Mouse (Mus musculus): ENCODE results near the gene Fam198b. TPM values are rescaled to one million over a fixed set of nuclear protein-coding genes. Genes with fewer than 3 reads are reported as not detected.
"Not testable (repeated sequence)": the region's sequence is repeated elsewhere in the genome, so short reads cannot be mapped to it uniquely, and the experiment has no call there.

The Fam198b gene
- polyA plus RNA-seq, 1 experiment from 2014 or later, result 1.1 TPM

DNA sequence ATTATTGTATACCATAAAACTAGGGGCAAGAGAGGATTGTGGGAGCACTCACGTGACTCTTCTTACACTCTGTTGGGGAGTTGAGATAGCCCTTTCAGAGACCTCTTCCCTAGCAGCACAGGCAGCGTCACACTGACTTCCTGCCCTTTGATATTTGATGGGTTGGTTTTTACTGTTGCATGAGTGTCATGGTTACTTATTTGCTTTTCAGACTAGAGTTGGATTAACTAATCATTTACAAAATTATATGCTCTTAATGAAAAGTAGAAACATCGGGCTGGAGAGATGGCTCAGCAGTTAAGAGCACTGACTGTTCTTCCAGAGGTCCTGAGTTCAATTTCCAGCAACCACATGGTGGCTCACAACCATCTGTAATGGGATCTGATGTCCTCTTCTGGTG lies 85.2 kb downstream of the Fam198b start:
- not testable (repeated sequence) for H3K9me3 ChIP-seq (ENCODE audit: control insufficient read depth, low read length); H3K36me3 ChIP-seq (ENCODE audit: control insufficient read depth, insufficient read depth, low read length); H3K4me1 ChIP-seq (replicated peaks; ENCODE audit: control insufficient read depth, insufficient read depth, low read length); H3K4me2 ChIP-seq (ENCODE audit: low read depth, low read length, severe bottlenecking); H3K27ac ChIP-seq (ENCODE audit: low read depth, low read length); ATAC-seq (replicated peaks; ENCODE audit: low FRiP score); H3K4me3 ChIP-seq (ENCODE audit: low read depth, low read length); DNase-seq (ENCODE audit: low spot score); H3K27me3 ChIP-seq (ENCODE audit: control insufficient read depth, insufficient read depth, low read length); H3K9ac ChIP-seq (ENCODE audit: low read length)
- 91% methylated on average over 3 of the region's 3 CpGs for WGBS

DNA sequence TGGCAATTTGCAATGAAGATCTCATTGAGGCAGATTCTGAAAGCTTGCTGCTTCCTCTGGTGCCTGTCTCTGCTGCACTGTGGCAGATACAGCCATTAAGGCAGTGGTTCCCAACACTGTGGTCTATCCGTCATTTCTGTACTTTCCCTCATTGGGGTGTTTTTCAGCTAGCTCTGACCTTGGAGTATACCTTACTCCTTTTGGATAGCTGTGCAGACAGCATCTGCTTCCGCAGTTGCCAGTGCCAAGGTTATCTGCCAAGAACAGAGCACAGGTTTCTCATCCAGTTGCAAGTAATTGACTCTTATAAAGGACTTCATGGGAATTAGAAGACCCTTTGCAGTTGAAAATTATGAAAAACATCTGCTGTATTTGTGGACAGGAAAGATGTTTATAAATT lies 85.7 kb downstream of the Fam198b start:
- H3K4me3 ChIP-seq (ENCODE audit: low read depth, low read length), result no peak overlapping the region
- DNase-seq (ENCODE audit: low spot score), result no peak
- H3K4me1 ChIP-seq (replicated peaks; ENCODE audit: control insufficient read depth, insufficient read depth, low read length), result no peaks in the 10 kb centered on the region
- no peak overlapping the region for H3K27ac ChIP-seq (ENCODE audit: low read depth, low read length)
- H3K9ac ChIP-seq (ENCODE audit: low read length), result no peak overlapping the region
- no peaks in the 10 kb centered on the region for H3K27me3 ChIP-seq (ENCODE audit: control insufficient read depth, insufficient read depth, low read length)
- no peaks in the 10 kb centered on the region for H3K9me3 ChIP-seq (ENCODE audit: control insufficient read depth, low read length)
- no peak for ATAC-seq (replicated peaks; ENCODE audit: low FRiP score)
- no peaks in the 10 kb centered on the region for H3K36me3 ChIP-seq (ENCODE audit: control insufficient read depth, insufficient read depth, low read length)
- no peak overlapping the region for H3K4me2 ChIP-seq (ENCODE audit: low read depth, low read length, severe bottlenecking)
- 89% methylated on average over 2 of the region's 2 CpGs for WGBS

DNA sequence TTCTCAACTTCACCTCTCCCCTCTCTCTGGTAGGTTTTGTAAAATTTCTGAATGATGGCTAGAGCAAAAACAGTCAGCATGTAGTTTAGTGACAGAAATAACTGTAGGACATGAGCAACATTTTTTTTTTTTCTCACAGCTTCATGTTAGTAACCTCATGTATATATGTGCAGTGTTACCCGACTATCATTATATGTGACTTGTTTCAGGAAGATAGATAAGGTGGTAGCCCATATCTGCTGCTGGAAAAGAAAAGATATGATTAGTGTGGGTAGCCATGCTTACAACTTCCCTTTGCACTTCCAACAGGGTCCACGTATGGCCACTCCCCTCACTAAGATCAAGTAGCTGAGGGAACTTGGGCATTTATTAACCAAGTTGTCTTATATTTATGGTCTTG lies 86.2 kb downstream of the Fam198b start:
- no peak overlapping the region for H3K4me3 ChIP-seq (ENCODE audit: low read depth, low read length)
- no peak for ATAC-seq (replicated peaks; ENCODE audit: low FRiP score)
- no peaks in the 10 kb centered on the region for H3K27me3 ChIP-seq (ENCODE audit: control insufficient read depth, insufficient read depth, low read length)
- no peak overlapping the region for H3K27ac ChIP-seq (ENCODE audit: low read depth, low read length)
- H3K4me2 ChIP-seq (ENCODE audit: low read depth, low read length, severe bottlenecking), result no peak overlapping the region
- H3K4me1 ChIP-seq (replicated peaks; ENCODE audit: control insufficient read depth, insufficient read depth, low read length), result no peaks in the 10 kb centered on the region
- DNase-seq (ENCODE audit: low spot score), result no peak
- H3K9ac ChIP-seq (ENCODE audit: low read length), result no peak overlapping the region
- 88% methylated on average over 2 of the region's 2 CpGs for WGBS
- no peaks in the 10 kb centered on the region for H3K9me3 ChIP-seq (ENCODE audit: control insufficient read depth, low read length)
- no peaks in the 10 kb centered on the region for H3K36me3 ChIP-seq (ENCODE audit: control insufficient read depth, insufficient read depth, low read length)

DNA sequence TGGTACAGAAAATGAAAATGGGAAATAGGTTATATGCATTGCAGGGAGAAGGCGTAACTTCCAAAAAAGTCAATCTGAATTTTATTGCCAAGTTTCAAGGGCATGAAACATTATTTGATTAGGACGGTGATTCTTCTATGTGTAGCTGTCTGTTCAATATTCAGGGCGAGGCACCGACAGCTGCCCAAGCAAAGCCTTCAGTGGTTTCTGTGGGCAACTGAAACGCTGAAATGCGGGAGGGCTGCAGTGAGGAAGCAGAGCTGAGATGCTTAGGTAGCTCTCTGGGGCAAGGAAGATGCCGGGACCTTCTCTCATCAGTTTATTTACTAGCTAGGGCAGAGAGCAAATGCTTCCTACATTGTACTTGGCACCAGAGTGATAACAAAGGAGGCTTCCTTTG lies 87.2 kb downstream of the Fam198b start:
- Histone ChIP-seq H3K4me1 (replicated peaks; ENCODE audit: control insufficient read depth, insufficient read depth, low read length) (no peaks in the 10 kb centered on the region), H3K4me3 (ENCODE audit: low read depth, low read length) (no peak overlapping the region), H3K9me3 (ENCODE audit: control insufficient read depth, low read length) (no peaks in the 10 kb centered on the region), H3K27me3 (ENCODE audit: control insufficient read depth, insufficient read depth, low read length) (no peaks in the 10 kb centered on the region), H3K9ac (ENCODE audit: low read length) (no peak overlapping the region), H3K36me3 (ENCODE audit: control insufficient read depth, insufficient read depth, low read length) (no peaks in the 10 kb centered on the region), H3K4me2 (ENCODE audit: low read depth, low read length, severe bottlenecking) (no peak overlapping the region), H3K27ac (ENCODE audit: low read depth, low read length) (no peak overlapping the region)
- DNase-seq (ENCODE audit: low spot score), result no peak
- ATAC-seq (replicated peaks; ENCODE audit: low FRiP score), result no peak
- WGBS, result 90% methylated on average over 7 of the region's 7 CpGs

DNA sequence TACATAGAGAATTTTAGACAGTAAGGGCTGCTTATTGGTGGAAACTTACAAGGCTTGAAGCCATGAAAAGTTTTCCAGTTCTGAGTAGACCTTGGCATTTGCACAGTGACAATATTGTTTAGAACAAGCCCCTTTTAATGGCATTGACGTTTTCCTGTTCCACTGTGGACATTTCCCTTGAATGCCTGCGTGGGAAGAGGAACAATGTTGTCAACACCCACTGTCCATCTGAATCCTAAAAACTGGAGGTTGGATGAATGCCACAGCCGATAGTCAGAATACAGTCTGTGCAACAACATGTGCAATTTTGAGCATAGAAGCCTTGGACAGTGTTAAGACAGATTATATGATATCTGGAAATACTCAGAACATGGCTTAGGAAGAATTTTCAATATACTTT lies 92.5 kb downstream of the Fam198b start:
- ATAC-seq (replicated peaks; ENCODE audit: low FRiP score) (no peak), DNase-seq (ENCODE audit: low spot score) (no peak)
- Histone ChIP-seq H3K27ac (ENCODE audit: low read depth, low read length) (no peak overlapping the region), H3K9me3 (ENCODE audit: control insufficient read depth, low read length) (no peaks in the 10 kb centered on the region), H3K27me3 (ENCODE audit: control insufficient read depth, insufficient read depth, low read length) (no peaks in the 10 kb centered on the region), H3K9ac (ENCODE audit: low read length) (no peak overlapping the region), H3K4me1 (replicated peaks; ENCODE audit: control insufficient read depth, insufficient read depth, low read length) (no peaks in the 10 kb centered on the region), H3K4me3 (ENCODE audit: low read depth, low read length) (no peak overlapping the region), H3K4me2 (ENCODE audit: low read depth, low read length, severe bottlenecking) (no peak overlapping the region), H3K36me3 (ENCODE audit: control insufficient read depth, insufficient read depth, low read length) (no peaks in the 10 kb centered on the region)
- WGBS, result 73% methylated on average over 3 of the region's 3 CpGs

DNA sequence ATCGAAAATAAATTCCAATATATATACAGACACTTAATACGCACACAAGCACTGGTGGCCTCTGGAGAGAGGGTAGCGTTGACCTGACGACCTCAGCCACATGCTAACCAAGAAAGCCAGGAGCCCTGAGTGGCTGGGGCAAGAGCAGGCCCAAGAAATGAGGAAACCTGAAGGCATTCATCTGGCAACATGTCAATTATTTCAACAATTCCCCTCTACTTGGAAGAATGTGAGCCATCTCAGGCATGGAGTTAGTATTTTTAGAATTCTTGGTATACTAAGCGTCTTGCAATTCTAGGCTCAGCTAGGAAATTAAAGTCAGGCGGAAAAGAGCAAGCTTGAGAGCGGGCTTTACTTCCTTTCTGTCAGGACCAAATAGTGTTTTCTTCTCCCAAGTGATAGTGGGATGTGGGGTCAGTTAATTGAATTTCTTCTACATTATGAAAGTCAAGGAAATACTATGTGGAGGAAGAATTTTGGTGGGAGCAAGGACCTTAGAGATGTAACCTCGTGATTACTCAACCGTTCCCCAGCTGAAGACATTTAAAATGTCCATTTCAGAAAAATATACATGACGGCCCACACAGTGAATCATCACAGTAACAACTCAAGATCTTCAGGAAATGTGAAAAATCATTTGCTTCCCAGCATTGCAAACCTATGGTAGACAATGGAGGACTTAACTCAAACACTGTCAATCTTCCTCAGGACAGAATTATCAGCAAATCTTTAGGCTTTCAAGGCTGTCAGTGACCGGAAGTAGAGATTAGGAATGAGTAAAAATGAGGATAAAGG lies 93.5 kb downstream of the Fam198b start:
- H3K4me2 ChIP-seq (ENCODE audit: low read depth, low read length, severe bottlenecking), result no peak overlapping the region
- H3K27me3 ChIP-seq (ENCODE audit: control insufficient read depth, insufficient read depth, low read length), result no peaks in the 10 kb centered on the region
- H3K4me3 ChIP-seq (ENCODE audit: low read depth, low read length), result no peak overlapping the region
- DNase-seq (ENCODE audit: low spot score) (no peak), ATAC-seq (replicated peaks; ENCODE audit: low FRiP score) (no peak)
- no peak overlapping the region for H3K9ac ChIP-seq (ENCODE audit: low read length)
- H3K9me3 ChIP-seq (ENCODE audit: control insufficient read depth, low read length), result no peaks in the 10 kb centered on the region
- H3K27ac ChIP-seq (ENCODE audit: low read depth, low read length), result no peak overlapping the region
- 77% methylated on average over 11 of the region's 11 CpGs for WGBS
- no peaks in the 10 kb centered on the region for H3K4me1 ChIP-seq (replicated peaks; ENCODE audit: control insufficient read depth, insufficient read depth, low read length)
- H3K36me3 ChIP-seq (ENCODE audit: control insufficient read depth, insufficient read depth, low read length), result no peaks in the 10 kb centered on the region

DNA sequence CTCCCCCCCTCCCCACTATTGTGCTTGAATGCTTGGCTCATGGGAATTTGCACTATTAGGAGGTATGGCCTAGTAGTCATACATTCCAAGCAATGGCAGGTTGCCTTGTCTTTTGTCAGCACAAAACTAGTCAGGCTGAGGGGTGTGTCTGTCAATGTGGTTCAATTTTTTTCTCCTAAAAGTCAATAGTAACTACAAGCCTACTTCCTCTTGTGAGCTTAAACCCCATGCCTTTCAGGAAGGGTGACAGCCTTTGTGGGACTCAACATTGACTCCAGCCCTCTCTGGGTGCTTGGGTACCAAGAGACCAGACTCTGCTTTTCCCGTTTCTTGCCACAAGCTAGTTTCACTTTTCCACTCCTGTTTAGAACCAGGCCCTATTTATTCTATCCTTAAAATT lies 96.4 kb downstream of the Fam198b start:
- no peak overlapping the region for H3K4me2 ChIP-seq (ENCODE audit: low read depth, low read length, severe bottlenecking)
- no peak for ATAC-seq (replicated peaks; ENCODE audit: low FRiP score)

DNA sequence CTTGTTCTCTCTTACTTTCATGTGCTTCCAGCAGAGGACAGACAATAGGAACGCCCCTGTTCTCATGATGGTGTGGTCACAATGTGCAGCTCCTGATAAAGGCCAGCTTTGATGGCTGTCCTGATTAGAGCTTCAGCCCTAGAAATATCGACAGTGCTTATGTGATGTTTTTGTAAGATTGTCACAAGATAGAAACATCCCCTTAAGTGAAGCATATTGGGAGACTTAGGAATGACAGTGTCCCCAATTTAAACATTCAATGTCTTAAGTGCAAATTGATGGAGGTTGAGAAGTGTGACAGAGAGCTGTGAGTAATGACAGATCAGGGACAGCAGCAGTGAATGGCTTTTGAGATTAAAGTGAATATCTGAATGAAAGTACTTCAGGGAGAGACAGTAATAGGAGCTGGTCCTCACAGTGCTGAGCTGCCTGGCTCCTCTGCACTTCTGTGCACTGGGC lies 99.7 kb downstream of the Fam198b start:
- Histone ChIP-seq H3K27ac (ENCODE audit: low read depth, low read length) (no peak overlapping the region), H3K4me2 (ENCODE audit: low read depth, low read length, severe bottlenecking) (no peak overlapping the region), H3K27me3 (ENCODE audit: control insufficient read depth, insufficient read depth, low read length) (no peaks in the 10 kb centered on the region), H3K36me3 (ENCODE audit: control insufficient read depth, insufficient read depth, low read length) (no peaks in the 10 kb centered on the region), H3K9me3 (ENCODE audit: control insufficient read depth, low read length) (no peaks in the 10 kb centered on the region), H3K4me1 (replicated peaks; ENCODE audit: control insufficient read depth, insufficient read depth, low read length) (no peaks in the 10 kb centered on the region), H3K9ac (ENCODE audit: low read length) (no peak overlapping the region), H3K4me3 (ENCODE audit: low read depth, low read length) (no peak overlapping the region)
- ATAC-seq (replicated peaks; ENCODE audit: low FRiP score) (no peak), DNase-seq (ENCODE audit: low spot score) (no peak)
- 84% methylated on average over 2 of the region's 2 CpGs for WGBS

More for the DNA sequence above, 96.4 kb downstream of the Fam198b start:
- 86% methylated on average over 1 of the region's 1 CpGs for WGBS
- Histone ChIP-seq H3K27ac (ENCODE audit: low read depth, low read length) (no peak overlapping the region), H3K9ac (ENCODE audit: low read length) (no peak overlapping the region), H3K27me3 (ENCODE audit: control insufficient read depth, insufficient read depth, low read length) (no peaks in the 10 kb centered on the region), H3K4me3 (ENCODE audit: low read depth, low read length) (no peak overlapping the region), H3K4me1 (replicated peaks; ENCODE audit: control insufficient read depth, insufficient read depth, low read length) (no peaks in the 10 kb centered on the region), H3K36me3 (ENCODE audit: control insufficient read depth, insufficient read depth, low read length) (no peaks in the 10 kb centered on the region), H3K9me3 (ENCODE audit: control insufficient read depth, low read length) (no peaks in the 10 kb centered on the region)
- DNase-seq (ENCODE audit: low spot score), result no peak

DNA sequence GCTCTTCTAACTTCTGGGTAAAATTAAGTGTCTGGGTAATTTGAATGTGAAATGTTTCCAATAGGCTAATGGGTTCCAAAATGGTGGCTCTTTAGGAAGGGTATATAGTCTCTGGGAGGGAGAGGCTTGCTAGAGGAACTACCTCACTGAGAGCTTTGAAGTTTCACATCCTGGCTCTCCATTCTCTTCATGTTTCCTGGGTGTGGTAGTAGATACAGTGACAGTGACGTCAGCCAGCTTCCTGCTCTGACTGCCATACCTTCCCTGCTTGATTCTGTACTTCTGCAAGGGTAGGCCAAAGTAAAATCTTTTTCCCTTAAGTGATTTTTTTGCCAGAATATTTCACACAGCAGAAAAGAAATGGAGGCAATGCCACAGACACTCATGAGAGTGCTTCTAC lies 100.2 kb downstream of the Fam198b start:
- Histone ChIP-seq H3K9ac (ENCODE audit: low read length) (no peak overlapping the region), H3K27ac (ENCODE audit: low read depth, low read length) (no peak overlapping the region), H3K36me3 (ENCODE audit: control insufficient read depth, insufficient read depth, low read length) (no peaks in the 10 kb centered on the region), H3K27me3 (ENCODE audit: control insufficient read depth, insufficient read depth, low read length) (no peaks in the 10 kb centered on the region), H3K4me3 (ENCODE audit: low read depth, low read length) (no peak overlapping the region), H3K4me1 (replicated peaks; ENCODE audit: control insufficient read depth, insufficient read depth, low read length) (no peaks in the 10 kb centered on the region), H3K4me2 (ENCODE audit: low read depth, low read length, severe bottlenecking) (no peak overlapping the region), H3K9me3 (ENCODE audit: control insufficient read depth, low read length) (no peaks in the 10 kb centered on the region)
- no peak for DNase-seq (ENCODE audit: low spot score)
- no peak for ATAC-seq (replicated peaks; ENCODE audit: low FRiP score)
- 69% methylated on average over 1 of the region's 1 CpGs for WGBS

Measured in forebrain, embryonic 11.5 days (tissue).